Mouse (Mus musculus) heart, embryonic 12.5 days (tissue): ENCODE measurements around the gene Zdhhc23. TPM values are rescaled to one million over a fixed set of nuclear protein-coding genes. Genes with fewer than 3 reads are reported as not detected.

Source experiments
- ATAC-seq: fragments of 200-750 bp; cut with Nextera tagmentation; 2 replicates; pipeline ENCODE4 v1.8.0; 2017; ENCODE audit warnings: moderate TSS enrichment, moderate library complexity; ENCODE audit not compliant: insufficient number of reproducible peaks, low FRiP score
- H3K27ac ChIP-seq: fragments of 300-500 bp; sonication (generic); 2 replicates; pipeline ENCODE4 v1.5.1; 2016; ENCODE audit warnings: mild to moderate bottlenecking, moderate library complexity; ENCODE audit not compliant: poor library complexity, severe bottlenecking
- H3K27me3 ChIP-seq: fragments of 300-500 bp; sonication (generic); replicated peaks from 2 replicates; pipeline ENCODE4 v1.6.1; 2016; ENCODE audit warnings: mild to moderate bottlenecking, moderate library complexity
- H3K36me3 ChIP-seq: fragments of 300-500 bp; sonication (generic); 2 replicates; pipeline ENCODE4 v1.6.1; 2016; ENCODE audit warnings: mild to moderate bottlenecking, moderate library complexity
- H3K4me1 ChIP-seq: fragments of 300-500 bp; sonication (generic); replicated peaks from 2 replicates; pipeline ENCODE4 v1.6.1; 2016; ENCODE audit warnings: mild to moderate bottlenecking
- H3K4me2 ChIP-seq: fragments of 300-500 bp; sonication (generic); 2 replicates; pipeline ENCODE4 v1.6.1; 2016; ENCODE audit warnings: mild to moderate bottlenecking, moderate library complexity
- H3K4me3 ChIP-seq: fragments of 300-500 bp; sonication (generic); 2 replicates; pipeline ENCODE4 v1.5.1; 2016; ENCODE audit warnings: mild to moderate bottlenecking
- H3K9ac ChIP-seq: fragments of 300-500 bp; sonication (generic); 2 replicates; pipeline ENCODE4 v1.6.1; 2016; ENCODE audit warnings: mild to moderate bottlenecking, moderate library complexity
- H3K9me3 ChIP-seq: fragments of 300-500 bp; sonication (generic); replicated peaks from 2 replicates; pipeline ENCODE4 v1.6.1; 2016; ENCODE audit warnings: mild to moderate bottlenecking, moderate library complexity
- WGBS: fragments of 180-500 bp; shearing (Covaris S2); methylation state at CpG from one replicate; pipeline ENCODE4 v1.1.7; 2016; 5-methylcytosine and 5-hydroxymethylcytosine counted together
- polyA plus RNA-seq: library from polyadenylated mRNA; unstranded; fragments of >200 nt; fragmentation: Nextera tagmentation; extraction: Ambion mirVana; gene quantifications from 2 replicates; pipeline ENCODE4 v1.2.1, GENCODE M21; 2016

Gene Zdhhc23
- polyA plus RNA-seq = 1.8 and 2.2 TPM in 2 replicates

GRCm38 (mm10) chr16:43979328-43980109 lies at the start of gene Zdhhc23:
Gene Zdhhc23, minus strand, starts transcription at chr16:43979791.
- Histone ChIP-seq H3K27ac (no peak within 1 kb of the TSS), H3K4me2 (peak within 1 kb of the TSS; percentile 100), H3K9ac (peak within 1 kb of the TSS; percentile 67), H3K4me3 (peak within 1 kb of the TSS; percentile 69), H3K4me1 (peaks cover 9% of the 10 kb centered on the region), H3K9me3 (no peaks in the 10 kb centered on the region), H3K36me3 (no peaks in the 10 kb centered on the region), H3K27me3 (peaks cover 15% of the 10 kb centered on the region)
- ATAC-seq = peak; percentile 73
- under 1% methylated on average over 99 of the region's 103 CpGs for WGBS

GRCm38 (mm10) chr16:44029273-44029672 lies 49.7 kb upstream of the Zdhhc23 start:
- Histone ChIP-seq H3K27me3 (no peaks in the 10 kb centered on the region), H3K4me1 (no peaks in the 10 kb centered on the region), H3K4me3 (no peak overlapping the region), H3K9ac (no peak overlapping the region), H3K36me3 (no peaks in the 10 kb centered on the region), H3K9me3 (no peaks in the 10 kb centered on the region), H3K4me2 (no peak overlapping the region), H3K27ac (no peak overlapping the region)
- WGBS = 34% methylated on average over 2 of the region's 2 CpGs
- ATAC-seq = no peak

GRCm38 (mm10) chr16:44026822-44027221 lies 47.2 kb upstream of the Zdhhc23 start:
- Histone ChIP-seq H3K4me2 (no peak overlapping the region), H3K27ac (no peak overlapping the region)
- WGBS = 89% methylated on average over 9 of the region's 9 CpGs

GRCm38 (mm10) chr16:44026210-44026609 lies 46.6 kb upstream of the Zdhhc23 start:
- Histone ChIP-seq H3K9ac (no peak overlapping the region), H3K9me3 (no peaks in the 10 kb centered on the region), H3K27ac (no peak overlapping the region), H3K36me3 (no peaks in the 10 kb centered on the region), H3K4me1 (no peaks in the 10 kb centered on the region), H3K4me3 (no peak overlapping the region), H3K27me3 (no peaks in the 10 kb centered on the region), H3K4me2 (no peak overlapping the region)
- ATAC-seq = no peak
- 70% methylated on average over 6 of the region's 6 CpGs for WGBS

More at GRCm38 (mm10) chr16:44026822-44027221, 47.2 kb upstream of the Zdhhc23 start:
- H3K4me1 ChIP-seq = no peaks in the 10 kb centered on the region
- no peak overlapping the region for H3K9ac ChIP-seq
- H3K36me3 ChIP-seq = no peaks in the 10 kb centered on the region
- ATAC-seq = no peak
- H3K27me3 ChIP-seq = no peaks in the 10 kb centered on the region
- H3K9me3 ChIP-seq = no peaks in the 10 kb centered on the region
- no peak overlapping the region for H3K4me3 ChIP-seq

- Histone ChIP-seq H3K4me3 (no peak overlapping the region), H3K4me2 (peak overlapping the region; percentile 50), H3K36me3 (no peaks in the 10 kb centered on the region), H3K4me1 (peaks cover 18% of the 10 kb centered on the region), H3K27ac (peak overlapping the region; percentile 30), H3K9me3 (no peaks in the 10 kb centered on the region), H3K9ac (no peak overlapping the region), H3K27me3 (no peaks in the 10 kb centered on the region)
- ATAC-seq = no peak
- 65% methylated on average over 2 of the region's 2 CpGs for whole genome bisulfite sequencing
Observed at GRCm38 (mm10) chr16:44018986-44019548, 39.5 kb upstream of the Zdhhc23 start.

GRCm38 (mm10) chr16:44018372-44018771 lies 38.8 kb upstream of the Zdhhc23 start:
- Histone ChIP-seq H3K36me3 (no peaks in the 10 kb centered on the region), H3K4me2 (peak overlapping the region; percentile 50), H3K4me1 (peaks cover 18% of the 10 kb centered on the region), H3K27ac (peak overlapping the region; percentile 30), H3K4me3 (no peak overlapping the region), H3K9ac (no peak overlapping the region), H3K9me3 (no peaks in the 10 kb centered on the region), H3K27me3 (no peaks in the 10 kb centered on the region)
- 2% methylated on average over 7 of the region's 7 CpGs for WGBS
- ATAC-seq = peak; percentile 78

- H3K27me3 ChIP-seq = no peaks in the 10 kb centered on the region
- H3K27ac ChIP-seq = no peak overlapping the region
- no peaks in the 10 kb centered on the region; the same call in 1 of the 2 replicates for H3K36me3 ChIP-seq
- no peak overlapping the region for H3K9ac ChIP-seq
- no peak for ATAC-seq
- WGBS = 73% methylated on average over 4 of the region's 4 CpGs
- 0 out of 2 replicates have a peak, but pooled peaks cover 4% of the 10 kb centered on the region for H3K9me3 ChIP-seq
- H3K4me2 ChIP-seq = no peak overlapping the region
- H3K4me3 ChIP-seq = no peak overlapping the region
- H3K4me1 ChIP-seq = peaks cover 18% of the 10 kb centered on the region
Observed at GRCm38 (mm10) chr16:44017707-44018106, 38.1 kb upstream of the Zdhhc23 start.

GRCm38 (mm10) chr16:44016164-44016563 lies 36.6 kb upstream of the Zdhhc23 start:
- H3K9ac ChIP-seq = peak overlapping the region; percentile 47
- 4% methylated on average over 11 of the region's 11 CpGs for WGBS
- peak; percentile 68; the same call in 1 of the 2 replicates for ATAC-seq
- H3K36me3 ChIP-seq = peaks cover under 1% of the 10 kb centered on the region
- peaks cover 18% of the 10 kb centered on the region for H3K4me1 ChIP-seq
- H3K27ac ChIP-seq = no peak overlapping the region
- H3K4me3 ChIP-seq = peak overlapping the region; percentile 40
- H3K9me3 ChIP-seq = 0 out of 2 replicates have a peak, but pooled peaks cover 4% of the 10 kb centered on the region
- peak overlapping the region; percentile 69 for H3K4me2 ChIP-seq
- no peaks in the 10 kb centered on the region for H3K27me3 ChIP-seq

- WGBS = 48% methylated on average over 16 of the region's 16 CpGs
- Histone ChIP-seq H3K27ac (no peak overlapping the region), H3K27me3 (no peaks in the 10 kb centered on the region), H3K4me2 (peak overlapping the region; percentile 69), H3K9me3 (0 out of 2 replicates have a peak, but pooled peaks cover 4% of the 10 kb centered on the region), H3K9ac (peak overlapping the region; percentile 47), H3K36me3 (peaks cover 3% of the 10 kb centered on the region), H3K4me3 (peak overlapping the region; percentile 40), H3K4me1 (peaks cover 18% of the 10 kb centered on the region)
- ATAC-seq = no peak
Observed at GRCm38 (mm10) chr16:44015416-44016158, 36.0 kb upstream of the Zdhhc23 start.

- Histone ChIP-seq H3K4me2 (no peak overlapping the region), H3K27ac (no peak overlapping the region), H3K9me3 (0 out of 2 replicates have a peak, but pooled peaks cover 4% of the 10 kb centered on the region), H3K27me3 (no peaks in the 10 kb centered on the region), H3K4me3 (no peak overlapping the region), H3K9ac (no peak overlapping the region), H3K36me3 (peaks cover 12% of the 10 kb centered on the region), H3K4me1 (no peaks in the 10 kb centered on the region)
- WGBS = 69% methylated on average over 5 of the region's 5 CpGs
- no peak for ATAC-seq
Observed at GRCm38 (mm10) chr16:44011010-44011409, 31.4 kb upstream of the Zdhhc23 start.

GRCm38 (mm10) chr16:44002086-44002485 lies 22.5 kb upstream of the Zdhhc23 start:
- H3K27me3 ChIP-seq = no peaks in the 10 kb centered on the region
- peaks cover 11% of the 10 kb centered on the region for H3K36me3 ChIP-seq
- no peak overlapping the region for H3K9ac ChIP-seq
- no peak for ATAC-seq
- no peak overlapping the region for H3K4me2 ChIP-seq
- no peak overlapping the region for H3K4me3 ChIP-seq
- H3K9me3 ChIP-seq = no peaks in the 10 kb centered on the region
- H3K27ac ChIP-seq = no peak overlapping the region
- H3K4me1 ChIP-seq = no peaks in the 10 kb centered on the region
- 48% methylated on average over 5 of the region's 5 CpGs for WGBS
